Mouse (Mus musculus): ENCODE measurements at regions not wholly inside any gene's neighbourhood (a gene's known extent, or its start where the extent isn't known, plus 50 kb on each side); places are given as distances from the start of the nearest gene placed in this dataset.

DNA sequence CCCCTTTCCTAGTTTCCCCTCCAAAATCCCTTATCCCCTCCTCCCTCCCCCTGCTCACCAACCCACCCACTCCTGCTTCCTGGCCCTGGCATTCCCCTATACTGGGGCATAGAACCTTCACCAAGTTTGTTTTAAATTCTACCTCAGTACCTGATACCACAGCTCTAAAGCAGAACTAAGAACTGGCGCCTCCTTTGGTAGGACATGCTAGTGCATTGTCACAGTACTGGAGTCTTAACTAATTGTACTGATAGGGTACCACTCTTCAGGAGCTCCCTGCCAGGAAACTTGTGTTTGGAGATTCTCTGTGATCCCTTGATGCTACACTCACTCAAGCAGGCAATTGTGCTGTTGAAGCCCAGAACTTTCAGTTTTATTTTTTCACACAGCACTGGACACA is 92.0 kb upstream of the Ank start:
- TF ChIP-seq ZNF384 (IDR thresholded peaks at IDR 0.05; ENCODE audit: low read depth, low read length), result no peak
- no peak for TF ChIP-seq USF1 (IDR thresholded peaks at IDR 0.05; ENCODE audit: low read depth, low read length)
- TF ChIP-seq CTCF (conservative IDR thresholded peaks at IDR 0.05 in 1 of 2, IDR thresholded peaks at IDR 0.05 in 1 of 2; ENCODE audit: low read depth in 2 of 2, low read length in 2 of 2), result peak in 1 of 2 experiments; percentile 33; a peak in 2 of 4 replicates
- TF ChIP-seq EP300 (IDR thresholded peaks at IDR 0.05; ENCODE audit: low read length), result no peak
- TF ChIP-seq UBTF (IDR thresholded peaks at IDR 0.05; ENCODE audit: low read depth, low read length), result no peak
- TF ChIP-seq MXI1 (IDR thresholded peaks at IDR 0.05; ENCODE audit: low read depth, low read length), result no peak
- no peak for TF ChIP-seq MYC (IDR thresholded peaks at IDR 0.05; ENCODE audit: low read depth, low read length)
- no peak for TF ChIP-seq E2F4 (IDR thresholded peaks at IDR 0.05; ENCODE audit: insufficient replicate concordance, low read depth, low read length)
- no peak for TF ChIP-seq NRF1 (IDR thresholded peaks at IDR 0.05; ENCODE audit: low read depth, low read length)
- TF ChIP-seq POLR2A (IDR thresholded peaks at IDR 0.05; ENCODE audit: low read depth, low read length), result no peak
- no peak for TF ChIP-seq MAX (IDR thresholded peaks at IDR 0.05; ENCODE audit: low read length)
- TF ChIP-seq ELF1 (IDR thresholded peaks at IDR 0.05; ENCODE audit: low read depth, low read length), result no peak
- no peak for TF ChIP-seq POLR2AphosphoS2 (IDR thresholded peaks at IDR 0.05; ENCODE audit: low read depth, low read length)
- no peak for TF ChIP-seq SIN3A (IDR thresholded peaks at IDR 0.05; ENCODE audit: low read length)

All from CH12.LX (cell line).